Mouse (Mus musculus) midbrain, embryonic 14.5 days (tissue): Measurements from ENCODE around the gene Dohh. TPM values are rescaled to one million over a fixed set of nuclear protein-coding genes. Genes with fewer than 3 reads are reported as not detected.

Source experiments
- ATAC-seq: fragments of 200-750 bp; cut with Nextera tagmentation; 2 replicates; pipeline ENCODE4 v1.8.0; 2017; ENCODE audit warnings: moderate number of reproducible peaks, moderate library complexity; ENCODE audit not compliant: low FRiP score, low TSS enrichment
- DNase-seq: peaks from one replicate; pipeline ENCODE4 v3.0.0-alpha.2; 2015
- H3K27ac ChIP-seq: fragments of 300-500 bp; sonication (generic); replicated peaks from 2 replicates; pipeline ENCODE4 v1.5.1; 2014; ENCODE audit warnings: mild to moderate bottlenecking, low read depth, low read length, moderate library complexity
- H3K27me3 ChIP-seq: fragments of 300-500 bp; sonication (generic); 2 replicates; pipeline ENCODE4 v1.6.1; 2014; ENCODE audit warnings: low read length, control low read depth, mixed read lengths; ENCODE audit not compliant: control insufficient read depth, insufficient read depth
- H3K36me3 ChIP-seq: fragments of 300-500 bp; sonication (generic); 2 replicates; pipeline ENCODE4 v1.6.1; 2014; ENCODE audit warnings: low read length, control low read depth; ENCODE audit not compliant: control insufficient read depth, insufficient read depth
- H3K4me1 ChIP-seq: fragments of 300-500 bp; sonication (generic); 2 replicates; pipeline ENCODE4 v1.6.1; 2014; ENCODE audit warnings: mild to moderate bottlenecking, antibody characterized with exemption, low read length, control low read depth; ENCODE audit not compliant: control insufficient read depth, insufficient read depth
- H3K4me2 ChIP-seq: fragments of 300-500 bp; sonication (generic); 2 replicates; pipeline ENCODE4 v1.6.1; 2014; ENCODE audit warnings: mild to moderate bottlenecking, low read length, moderate library complexity
- H3K4me3 ChIP-seq: fragments of 300-500 bp; sonication (generic); replicated peaks from 2 replicates; pipeline ENCODE4 v1.5.1; 2014; ENCODE audit warnings: low read depth, low read length
- H3K9ac ChIP-seq: fragments of 300-500 bp; sonication (generic); replicated peaks from 2 replicates; pipeline ENCODE4 v1.6.1; 2014; ENCODE audit warnings: mild to moderate bottlenecking, low read length, moderate library complexity
- H3K9me3 ChIP-seq: fragments of 300-500 bp; sonication (generic); 2 replicates; pipeline ENCODE4 v1.6.1; 2016; ENCODE audit warnings: low read length, control low read depth, mixed read lengths; ENCODE audit not compliant: control insufficient read depth
- WGBS: fragments of 180-500 bp; shearing (Covaris S2); extraction: QIAGEN DNeasy Blood & Tissue Kit; methylation state at CpG from one replicate; pipeline ENCODE4 v1.1.7; 2014; 5-methylcytosine and 5-hydroxymethylcytosine counted together
- polyA plus RNA-seq: library from polyadenylated mRNA; unstranded; fragments of >200 nt; fragmentation: Nextera tagmentation; extraction: Ambion mirVana; gene quantifications from 2 replicates; pipeline ENCODE4 v1.2.1, GENCODE M21; 2014

The Dohh gene
- polyA plus RNA-seq, 1 experiment from 2014 or later: 59.5 TPM

- Histone ChIP-seq H3K4me1 (peaks cover 20% of the 10 kb centered on the region), H3K4me2 (peak overlapping the region; percentile 53), H3K9ac (peak overlapping the region; percentile 36; the same call in 1 of the 2 replicates), H3K4me3 (peak overlapping the region; percentile 23; the same call in 1 of the 2 replicates), H3K27ac (no peak overlapping the region), H3K9me3 (no peaks in the 10 kb centered on the region), H3K36me3 (peaks cover 37% of the 10 kb centered on the region), H3K27me3 (peaks cover 14% of the 10 kb centered on the region; the same call in 1 of the 2 replicates)
- DNase-seq (peak; percentile 38), ATAC-seq (no peak)
- 12% methylated on average over 28 of the region's 28 CpGs for WGBS
Measured at GRCm38 (mm10) chr10:81364666-81365065, 19.6 kb upstream of the Dohh start.

- WGBS: 25% methylated on average over 4 of the region's 4 CpGs
- Histone ChIP-seq H3K27me3 (peaks cover 14% of the 10 kb centered on the region; the same call in 1 of the 2 replicates), H3K27ac (no peak overlapping the region), H3K9ac (no peak overlapping the region), H3K9me3 (no peaks in the 10 kb centered on the region), H3K36me3 (peaks cover 41% of the 10 kb centered on the region), H3K4me3 (peak overlapping the region; percentile 23; the same call in 1 of the 2 replicates), H3K4me2 (no peak overlapping the region; the same call in 1 of the 2 replicates), H3K4me1 (peaks cover 20% of the 10 kb centered on the region)
- DNase-seq (no peak), ATAC-seq (no peak)
Measured at GRCm38 (mm10) chr10:81365073-81365472, 19.2 kb upstream of the Dohh start.

GRCm38 (mm10) chr10:81365672-81366476, 18.4 kb upstream of the Dohh start, which contains the start of gene 4930404N11Rik:
4930404N11Rik (minus strand) TSS chr10:81365816.
- DNase-seq: peak; percentile 52
- peak within 1 kb of the TSS; percentile 53 for H3K4me2 ChIP-seq
- H3K9ac ChIP-seq: peak within 1 kb of the TSS; percentile 36; the same call in 1 of the 2 replicates
- H3K27ac ChIP-seq: no peak within 1 kb of the TSS
- no peaks in the 10 kb centered on the region for H3K9me3 ChIP-seq
- ATAC-seq: no peak
- H3K27me3 ChIP-seq: peaks cover 14% of the 10 kb centered on the region; the same call in 1 of the 2 replicates
- H3K36me3 ChIP-seq: peaks cover 47% of the 10 kb centered on the region
- 16% methylated on average over 12 of the region's 12 CpGs for WGBS
- H3K4me3 ChIP-seq: peak within 1 kb of the TSS; percentile 23; the same call in 1 of the 2 replicates
- peaks cover 20% of the 10 kb centered on the region for H3K4me1 ChIP-seq

- Histone ChIP-seq H3K4me2 (no peak overlapping the region), H3K27me3 (peaks cover 14% of the 10 kb centered on the region; the same call in 1 of the 2 replicates), H3K4me1 (peaks cover 20% of the 10 kb centered on the region), H3K4me3 (no peak overlapping the region), H3K9me3 (no peaks in the 10 kb centered on the region), H3K27ac (no peak overlapping the region), H3K9ac (no peak overlapping the region), H3K36me3 (peaks cover 55% of the 10 kb centered on the region)
- DNase-seq (no peak), ATAC-seq (no peak)
- 78% methylated on average over 6 of the region's 6 CpGs for WGBS
Measured at GRCm38 (mm10) chr10:81366477-81367206, 17.6 kb upstream of the Dohh start.

GRCm38 (mm10) chr10:81367207-81367495, 17.1 kb upstream of the Dohh start:
- Histone ChIP-seq H3K4me3 (no peak overlapping the region), H3K4me2 (no peak overlapping the region), H3K4me1 (peaks cover 20% of the 10 kb centered on the region), H3K36me3 (peaks cover 56% of the 10 kb centered on the region), H3K9ac (no peak overlapping the region), H3K27ac (no peak overlapping the region), H3K27me3 (peaks cover 14% of the 10 kb centered on the region; the same call in 1 of the 2 replicates), H3K9me3 (no peaks in the 10 kb centered on the region)
- DNase-seq (no peak), ATAC-seq (no peak)
- WGBS: 60% methylated on average over 6 of the region's 6 CpGs

GRCm38 (mm10) chr10:81375322-81375721, 8.9 kb upstream of the Dohh start:
- Histone ChIP-seq H3K27ac (no peak overlapping the region), H3K4me1 (peaks cover 20% of the 10 kb centered on the region), H3K9ac (no peak overlapping the region), H3K9me3 (no peaks in the 10 kb centered on the region), H3K4me2 (no peak overlapping the region), H3K27me3 (no peaks in the 10 kb centered on the region), H3K4me3 (no peak overlapping the region), H3K36me3 (peaks cover 37% of the 10 kb centered on the region)
- no peak for DNase-seq
- ATAC-seq: no peak
- WGBS: 96% methylated on average over 10 of the region's 10 CpGs

- Histone ChIP-seq H3K9ac (peak overlapping the region; percentile 92; the same call in 1 of the 2 replicates), H3K4me1 (peaks cover 20% of the 10 kb centered on the region), H3K4me2 (peak overlapping the region; percentile 91), H3K9me3 (no peaks in the 10 kb centered on the region), H3K27ac (no peak overlapping the region), H3K4me3 (peak overlapping the region; percentile 85), H3K36me3 (peaks cover 24% of the 10 kb centered on the region), H3K27me3 (no peaks in the 10 kb centered on the region)
- DNase-seq (no peak), ATAC-seq (no peak)
- 45% methylated on average over 6 of the region's 6 CpGs for WGBS
Measured at GRCm38 (mm10) chr10:81376561-81377361, 7.5 kb upstream of the Dohh start.

GRCm38 (mm10) chr10:81377362-81377664, 6.9 kb upstream of the Dohh start:
- Histone ChIP-seq H3K9me3 (no peaks in the 10 kb centered on the region), H3K36me3 (peaks cover 24% of the 10 kb centered on the region), H3K4me1 (peaks cover 20% of the 10 kb centered on the region), H3K27me3 (no peaks in the 10 kb centered on the region), H3K9ac (peak overlapping the region; percentile 92), H3K27ac (no peak overlapping the region), H3K4me3 (peak overlapping the region; percentile 85), H3K4me2 (peak overlapping the region; percentile 91)
- WGBS: 65% methylated on average over 2 of the region's 2 CpGs
- no peak for DNase-seq
- ATAC-seq: no peak
